Mouse (Mus musculus): Measurements from ENCODE around the gene Sirt2. TPM values are rescaled to one million over a fixed set of nuclear protein-coding genes. Genes with fewer than 3 reads are reported as not detected.

Sirt2 gene
- polyA plus RNA-seq, 1 experiment: 47.6 TPM

GRCm38 (mm10) chr7:28803756-28804155 lies 37.2 kb downstream of the Sirt2 start:
- TF ChIP-seq POLR2A (IDR thresholded peaks at IDR 0.05; ENCODE audit: low read depth, low read length) (no peak), CTCF (IDR thresholded peaks at IDR 0.05; ENCODE audit: extremely low read depth, insufficient read length, insufficient replicate concordance, low read depth, low read length) (no peak)
- no peak overlapping the region for H3K4me3 ChIP-seq (ENCODE audit: low read depth, low read length)
- WGBS: 22% methylated on average over 4 of the region's 4 CpGs
- H3K4me1 ChIP-seq (ENCODE audit: control insufficient read depth, insufficient read depth, insufficient read length, low read length): peaks cover 29% of the 10 kb centered on the region; the same call in 1 of the 2 replicates
- no peaks in the 10 kb centered on the region for H3K27me3 ChIP-seq (ENCODE audit: control insufficient read depth, insufficient read depth, low read length)
- peak overlapping the region; percentile 95 for H3K27ac ChIP-seq (ENCODE audit: insufficient read depth, low read depth, low read length)
- no peaks in the 10 kb centered on the region for H3K36me3 ChIP-seq (ENCODE audit: control insufficient read depth, insufficient read depth, low read length)

- WGBS: 60% methylated on average over 4 of the region's 4 CpGs
- TF ChIP-seq POLR2A (IDR thresholded peaks at IDR 0.05; ENCODE audit: low read depth, low read length) (no peak), CTCF (IDR thresholded peaks at IDR 0.05; ENCODE audit: extremely low read depth, insufficient read length, insufficient replicate concordance, low read depth, low read length) (peak; percentile 12; the same call in 1 of the 2 replicates)
- H3K36me3 ChIP-seq (ENCODE audit: control insufficient read depth, insufficient read depth, low read length): no peaks in the 10 kb centered on the region
- H3K27me3 ChIP-seq (ENCODE audit: control insufficient read depth, insufficient read depth, low read length): no peaks in the 10 kb centered on the region
- H3K27ac ChIP-seq (ENCODE audit: insufficient read depth, low read depth, low read length): no peak overlapping the region
- H3K4me3 ChIP-seq (ENCODE audit: low read depth, low read length): no peak overlapping the region
- H3K4me1 ChIP-seq (ENCODE audit: control insufficient read depth, insufficient read depth, insufficient read length, low read length): peaks cover 24% of the 10 kb centered on the region; the same call in 1 of the 2 replicates
Measured at GRCm38 (mm10) chr7:28806869-28807268, 40.3 kb downstream of the Sirt2 start.

GRCm38 (mm10) chr7:28807641-28808220 lies 41.2 kb downstream of the Sirt2 start:
- WGBS: 41% methylated on average over 8 of the region's 8 CpGs
- peaks cover 20% of the 10 kb centered on the region; the same call in 1 of the 2 replicates for H3K4me1 ChIP-seq (ENCODE audit: control insufficient read depth, insufficient read depth, insufficient read length, low read length)
- no peak for TF ChIP-seq POLR2A (IDR thresholded peaks at IDR 0.05; ENCODE audit: low read depth, low read length)
- TF ChIP-seq CTCF (IDR thresholded peaks at IDR 0.05; ENCODE audit: extremely low read depth, insufficient read length, insufficient replicate concordance, low read depth, low read length): no peak
- no peaks in the 10 kb centered on the region for H3K27me3 ChIP-seq (ENCODE audit: control insufficient read depth, insufficient read depth, low read length)
- H3K36me3 ChIP-seq (ENCODE audit: control insufficient read depth, insufficient read depth, low read length): peaks cover 2% of the 10 kb centered on the region; the same call in 1 of the 2 replicates
- peak overlapping the region; percentile 75 for H3K4me3 ChIP-seq (ENCODE audit: low read depth, low read length)
- peak overlapping the region; percentile 85 for H3K27ac ChIP-seq (ENCODE audit: insufficient read depth, low read depth, low read length)

GRCm38 (mm10) chr7:28808221-28808941 lies 41.8 kb downstream of the Sirt2 start, which contains the start of gene Hnrnpl:
Gene Hnrnpl, plus strand, starts transcription at chr7:28808541.
- Histone ChIP-seq H3K36me3 (ENCODE audit: control insufficient read depth, insufficient read depth, low read length) (peaks cover 8% of the 10 kb centered on the region), H3K27ac (ENCODE audit: insufficient read depth, low read depth, low read length) (peak within 1 kb of the TSS; percentile 96), H3K4me3 (ENCODE audit: low read depth, low read length) (peak within 1 kb of the TSS; percentile 75), H3K4me1 (ENCODE audit: control insufficient read depth, insufficient read depth, insufficient read length, low read length) (peaks cover 19% of the 10 kb centered on the region; the same call in 1 of the 2 replicates), H3K27me3 (ENCODE audit: control insufficient read depth, insufficient read depth, low read length) (no peaks in the 10 kb centered on the region)
- TF ChIP-seq CTCF (IDR thresholded peaks at IDR 0.05; ENCODE audit: extremely low read depth, insufficient read length, insufficient replicate concordance, low read depth, low read length): no peak
- 0 out of 2 replicates have a peak, but pooled peaks have one; percentile 27 for TF ChIP-seq POLR2A (IDR thresholded peaks at IDR 0.05; ENCODE audit: low read depth, low read length)
- 5% methylated on average over 35 of the region's 35 CpGs for WGBS

GRCm38 (mm10) chr7:28808957-28809393 lies 42.4 kb downstream of the Sirt2 start:
- Histone ChIP-seq H3K27ac (ENCODE audit: insufficient read depth, low read depth, low read length) (peak overlapping the region; percentile 96), H3K4me3 (ENCODE audit: low read depth, low read length) (peak overlapping the region; percentile 75), H3K36me3 (ENCODE audit: control insufficient read depth, insufficient read depth, low read length) (peaks cover 14% of the 10 kb centered on the region), H3K4me1 (ENCODE audit: control insufficient read depth, insufficient read depth, insufficient read length, low read length) (peaks cover 21% of the 10 kb centered on the region; the same call in 1 of the 2 replicates), H3K27me3 (ENCODE audit: control insufficient read depth, insufficient read depth, low read length) (no peaks in the 10 kb centered on the region)
- WGBS: 2% methylated on average over 24 of the region's 32 CpGs
- peak; percentile 59 for TF ChIP-seq POLR2A (IDR thresholded peaks at IDR 0.05; ENCODE audit: low read depth, low read length)
- TF ChIP-seq CTCF (IDR thresholded peaks at IDR 0.05; ENCODE audit: extremely low read depth, insufficient read length, insufficient replicate concordance, low read depth, low read length): peak; percentile 7; the same call in 1 of the 2 replicates

GRCm38 (mm10) chr7:28809401-28810089 lies 43.0 kb downstream of the Sirt2 start:
- peak overlapping the region; percentile 96 for H3K27ac ChIP-seq (ENCODE audit: insufficient read depth, low read depth, low read length)
- H3K36me3 ChIP-seq (ENCODE audit: control insufficient read depth, insufficient read depth, low read length): peaks cover 19% of the 10 kb centered on the region
- peaks cover 18% of the 10 kb centered on the region; the same call in 1 of the 2 replicates for H3K4me1 ChIP-seq (ENCODE audit: control insufficient read depth, insufficient read depth, insufficient read length, low read length)
- under 1% methylated on average over 35 of the region's 35 CpGs for WGBS
- TF ChIP-seq CTCF (IDR thresholded peaks at IDR 0.05; ENCODE audit: extremely low read depth, insufficient read length, insufficient replicate concordance, low read depth, low read length): no peak
- no peak for TF ChIP-seq POLR2A (IDR thresholded peaks at IDR 0.05; ENCODE audit: low read depth, low read length)
- no peaks in the 10 kb centered on the region for H3K27me3 ChIP-seq (ENCODE audit: control insufficient read depth, insufficient read depth, low read length)
- peak overlapping the region; percentile 75 for H3K4me3 ChIP-seq (ENCODE audit: low read depth, low read length)
